ENCODE assay signal across 29 mouse cellular contexts in the genomic region with DNA sequence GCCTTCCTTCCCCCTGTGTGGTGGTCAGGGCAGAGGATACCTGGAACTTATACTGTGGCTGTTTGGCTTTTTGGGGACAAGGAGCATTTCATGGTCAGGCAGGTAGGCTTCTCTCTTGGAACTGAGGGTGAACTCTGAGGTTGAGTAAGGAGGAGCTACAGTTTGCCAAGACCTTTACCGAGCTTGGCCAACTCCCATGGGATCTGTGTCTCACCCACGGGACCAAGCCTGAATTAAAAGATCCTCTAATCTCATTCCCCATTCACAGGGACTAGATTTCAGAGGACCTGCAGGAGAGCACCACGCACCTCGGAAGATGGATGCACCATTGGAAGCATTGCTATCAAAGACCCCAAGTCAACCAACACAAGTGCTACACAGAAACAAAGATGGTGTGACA.
"Had no signal": no experiment of that assay in that cellular context is flagged by ENCODE, and none has a peak within 500 bp of the region (broad histone marks: within the 10 kb centered on the region; RNA-seq: fewer than 3 reads in every experiment).

No protein-coding gene starts in this region.

- H3K27ac ChIP-seq: heart, embryonic 13.5 days; heart, embryonic 15.5 days; hindbrain, embryonic 10.5 days; hindbrain, embryonic 12.5 days; hindbrain, embryonic 13.5 days; hindbrain, embryonic 14.5 days; hindbrain, embryonic 15.5 days; hindbrain, postnatal 0 days; intestine, embryonic 15.5 days; kidney, embryonic 15.5 days; kidney, postnatal 0 days; layer of hippocampus, adult 2 months; left cerebral cortex, adult 2 months had no signal

- H3K4me3 ChIP-seq: heart, embryonic 12.5 days; heart, embryonic 13.5 days; heart, embryonic 15.5 days; hindbrain, embryonic 10.5 days; hindbrain, embryonic 12.5 days; hindbrain, embryonic 13.5 days; hindbrain, embryonic 15.5 days; intestine, embryonic 15.5 days; kidney, embryonic 15.5 days; layer of hippocampus, adult 2 months; left cerebral cortex, adult 2 months had no signal

- DNase-seq: heart, postnatal 14 days; heart, postnatal 36 days; heart, postnatal 4 days; kidney, adult 11 months; kidney, adult 18-20 months; kidney, adult 2 months; kidney, adult 8-10 months; kidney, adult 9 months; kidney, postnatal 10 days; kidney, postnatal 14 days; kidney, postnatal 25 days; kidney, postnatal 36 days; kidney, postnatal 4 days; layer of hippocampus, adult 9-11 months; layer of hippocampus, postnatal 36 days had no signal

- H3K27me3 ChIP-seq: heart, embryonic 12.5 days; heart, embryonic 13.5 days; heart, embryonic 15.5 days; hindbrain, embryonic 12.5 days; hindbrain, embryonic 13.5 days; hindbrain, embryonic 15.5 days; intestine, embryonic 15.5 days; kidney, embryonic 15.5 days had no signal

- H3K4me1 ChIP-seq: heart, embryonic 12.5 days; hindbrain, embryonic 10.5 days; hindbrain, embryonic 12.5 days; kidney, embryonic 15.5 days had no signal

- H3K9me3 ChIP-seq: heart, embryonic 12.5 days; heart, embryonic 13.5 days; heart, embryonic 15.5 days; hindbrain, embryonic 10.5 days; hindbrain, embryonic 12.5 days; hindbrain, embryonic 13.5 days; hindbrain, embryonic 15.5 days; intestine, embryonic 15.5 days; kidney, embryonic 15.5 days had no signal

- H3K36me3 ChIP-seq: heart, embryonic 12.5 days; heart, embryonic 13.5 days; heart, embryonic 15.5 days; hindbrain, embryonic 10.5 days; hindbrain, embryonic 12.5 days; hindbrain, embryonic 13.5 days; hindbrain, embryonic 15.5 days; intestine, embryonic 15.5 days; kidney, embryonic 15.5 days had no signal
